Mouse (Mus musculus): ENCODE data around the gene Trpc5. TPM values are rescaled to one million over a fixed set of nuclear protein-coding genes. Genes with fewer than 3 reads are reported as not detected.

The Trpc5 gene
- total and polyA plus RNA-seq, 2 experiments from 2014 or later = 3.9 to 16.3 TPM

GRCm38 (mm10) chrX:144335332-144336015 lies 352.5 kb downstream of the Trpc5 start:
- no peak overlapping the region for H3K9ac ChIP-seq (replicated peaks; ENCODE audit: low read length, poor library complexity, severe bottlenecking)
- no peak overlapping the region for H3K4me2 ChIP-seq (ENCODE audit: low read depth, low read length, poor library complexity, severe bottlenecking)
- DNase-seq (ENCODE audit: low spot score) (no peak), ATAC-seq (ENCODE audit: low FRiP score) (no peak)
- H3K27me3 ChIP-seq (ENCODE audit: insufficient read depth, low read length) = no peaks in the 10 kb centered on the region
- H3K4me1 ChIP-seq (ENCODE audit: insufficient read depth, low read length) = no peaks in the 10 kb centered on the region
- H3K27ac ChIP-seq (ENCODE audit: low read depth, low read length) = no peak overlapping the region
- no peaks in the 10 kb centered on the region for H3K9me3 ChIP-seq (ENCODE audit: low read length)
- no peak overlapping the region for H3K4me3 ChIP-seq (ENCODE audit: low read depth, low read length)
- TF ChIP-seq CTCF (IDR thresholded peaks at IDR 0.05) = no peak
- no peaks in the 10 kb centered on the region for H3K36me3 ChIP-seq (ENCODE audit: insufficient read depth, low read length)
- 54% methylated on average over 8 of the region's 8 CpGs for WGBS

Other genes starting within 250 kb of the Trpc5 start
- not detected in 2 replicates for gene Trpc5os, start 231.6 kb downstream of the Trpc5 start, total RNA-seq (2014; rRNA removed)
- 0.07 TPM in 1 of 2 replicates, not detected in the other for gene Trpc5os, start 231.6 kb downstream of the Trpc5 start, polyA plus RNA-seq (2015; fragmentation: Nextera tagmentation; extraction: Ambion mirVana)
- gene Rtl4, start 727 bp upstream of the Trpc5 start, total RNA-seq (2014; rRNA removed) = 0.88 and 2.0 TPM in 2 replicates
- 1.4 and 1.8 TPM in 2 replicates for gene Rtl4, start 727 bp upstream of the Trpc5 start, polyA plus RNA-seq (2015; fragmentation: Nextera tagmentation; extraction: Ambion mirVana)